ENCODE assay signal across 8 mouse cellular contexts in the genomic region with DNA sequence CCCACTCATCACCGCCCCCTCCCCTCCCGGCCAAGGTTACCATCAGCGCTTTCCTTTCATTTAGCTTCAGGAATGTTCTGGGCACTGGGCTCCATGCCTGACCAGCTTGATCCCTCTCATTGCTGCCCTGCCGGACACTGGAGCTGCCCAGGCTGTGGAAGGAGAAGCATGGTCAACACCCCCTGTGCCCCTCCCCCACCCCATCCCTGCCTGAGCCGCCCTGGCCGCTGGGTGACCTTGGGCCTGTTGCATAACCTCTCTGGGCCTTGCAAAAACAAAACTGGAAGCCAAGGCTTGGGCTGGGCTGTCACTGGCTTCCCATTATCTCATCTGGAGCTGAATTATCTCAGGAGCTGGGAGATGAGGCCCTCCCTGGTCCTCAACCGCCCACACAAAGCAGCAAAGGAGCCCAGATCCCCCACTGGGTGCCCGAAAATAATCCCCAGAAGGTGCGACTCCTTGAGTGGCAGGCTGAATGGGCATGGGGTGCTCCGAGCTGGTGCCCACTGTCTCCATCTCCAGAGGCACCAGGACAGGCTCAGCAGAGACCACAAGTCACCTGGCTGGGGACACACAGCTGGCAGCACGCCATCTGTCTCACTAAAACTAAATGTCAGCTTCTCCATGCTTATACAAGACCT. TPM values are rescaled to one million over a fixed set of nuclear protein-coding genes. Genes with fewer than 3 reads are reported as not detected.
A peak's percentile ranks its signal among the peaks of the same experiment; 100 is the strongest.
DNase-seq lines count a peak whose midpoint lies in the region; ATAC-seq lines count a peak whose summit lies in the region.

No protein-coding gene starts in this region.

- H3K36me3 ChIP-seq in forebrain, embryonic 11.5 days (ENCODE audit: control insufficient read depth, insufficient read depth, low read length): no peaks in the 10 kb centered on the region

- H3K9ac ChIP-seq in forebrain, embryonic 11.5 days (ENCODE audit: low read length): peak overlapping the region; percentile 21

- whole genome bisulfite sequencing in forebrain, embryonic 11.5 days: 35% methylated on average over 11 of the region's 11 CpGs

- intact Hi-C loops in heart, postnatal 25 days (cut with DNase I): no loop called here
- intact Hi-C loops in left cerebral cortex, postnatal 14 days (cut with DNase I): no loop called here

- H3K9me3 ChIP-seq in forebrain, embryonic 11.5 days (ENCODE audit: control insufficient read depth, low read length): no peaks in the 10 kb centered on the region

- H3K4me2 ChIP-seq in forebrain, embryonic 11.5 days (ENCODE audit: low read depth, low read length, severe bottlenecking): no peak overlapping the region; the same call in 1 of the 2 replicates

- peak overlapping the region; percentile 89 for H3K27ac ChIP-seq in forebrain, embryonic 11.5 days (ENCODE audit: low read depth, low read length)

- H3K4me3 ChIP-seq in forebrain, embryonic 11.5 days (ENCODE audit: low read depth, low read length): no peak overlapping the region

- peaks cover 28% of the 10 kb centered on the region for H3K4me1 ChIP-seq in forebrain, embryonic 11.5 days (replicated peaks; ENCODE audit: control insufficient read depth, insufficient read depth, low read length)

- ATAC-seq in forebrain, embryonic 11.5 days (replicated peaks; ENCODE audit: low FRiP score): no peak
- ATAC-seq in megakaryocyte progenitor cell, adult 5-6 weeks (replicated peaks; ENCODE audit: poor library complexity): 0 out of 2 replicates have a peak, but pooled peaks have one; percentile 18

- H3K27me3 ChIP-seq in forebrain, embryonic 11.5 days (ENCODE audit: control insufficient read depth, insufficient read depth, low read length): no peaks in the 10 kb centered on the region

- DNase-seq in 416B (ENCODE audit: low read depth) (peak; percentile 78), NIH3T3 (ENCODE audit: low read depth) (peak; percentile 90)
- DNase-seq in forebrain, embryonic 11.5 days (ENCODE audit: low spot score): peak; percentile 58
- DNase-seq in heart, postnatal 25 days (ENCODE audit: low spot score): peak; percentile 76
- DNase-seq in left cerebral cortex, postnatal 14 days (ENCODE audit: low spot score in 2 of 2): peak; percentile 53 to 68
- peak; percentile 80 for DNase-seq in testis, postnatal 14 days (ENCODE audit: low spot score)
- no peak for DNase-seq in spleen, adult 12 weeks (ENCODE audit: low spot score)

RNA-seq across cellular contexts. Expression of gene Palm, which starts 9.1 kb away (rescaled TPM):
- polyA plus RNA-seq in forebrain, embryonic 11.5 days (2014; fragmentation: Nextera tagmentation; extraction: Ambion mirVana): 140 and 157 TPM in 2 replicates
- total RNA-seq in heart, postnatal 25 days (2021): 10 to 100 TPM; 70.3 to 77.3 TPM
- total RNA-seq in left cerebral cortex, postnatal 14 days (2021): 100 to 1,000 TPM; 398 to 410 TPM
- 65.3 and 71.4 TPM in 2 replicates for total RNA-seq in megakaryocyte progenitor cell, adult 5-6 weeks (2015)
- 43.4 and 53.4 TPM in 2 replicates for total RNA-seq in megakaryocyte progenitor cell, adult 5-6 weeks (2017)

RNA-seq across cellular contexts. Expression of gene Prss57, which starts 11.7 kb away (rescaled TPM):
- polyA plus RNA-seq in forebrain, embryonic 11.5 days (2014; fragmentation: Nextera tagmentation; extraction: Ambion mirVana): not detected in 2 replicates
- not detected for total RNA-seq in heart, postnatal 25 days (2021)
- 1 to 10 TPM in 1 of 2 experiments, under 1 TPM in 1; 0.17 to 1.1 TPM for total RNA-seq in left cerebral cortex, postnatal 14 days (2021)
- total RNA-seq in megakaryocyte progenitor cell, adult 5-6 weeks (2015): 160 and 189 TPM in 2 replicates
- total RNA-seq in megakaryocyte progenitor cell, adult 5-6 weeks (2017): 95.1 and 100.0 TPM in 2 replicates

RNA-seq across cellular contexts. Expression of gene Misp, which starts 18.3 kb away (rescaled TPM):
- polyA plus RNA-seq in forebrain, embryonic 11.5 days (2014; fragmentation: Nextera tagmentation; extraction: Ambion mirVana): 0.39 and 0.99 TPM in 2 replicates
- total RNA-seq in heart, postnatal 25 days (2021): under 1 TPM; 0.59 to 0.70 TPM
- under 1 TPM; 0.59 to 0.72 TPM for total RNA-seq in left cerebral cortex, postnatal 14 days (2021)
- total RNA-seq in megakaryocyte progenitor cell, adult 5-6 weeks (2015): not detected in 2 replicates
- total RNA-seq in megakaryocyte progenitor cell, adult 5-6 weeks (2017): 0.58 TPM in 1 of 2 replicates, not detected in the other

RNA-seq across cellular contexts. Expression of gene Fstl3, which starts 25.4 kb away (rescaled TPM):
- 0.41 and 1.0 TPM in 2 replicates for polyA plus RNA-seq in forebrain, embryonic 11.5 days (2014; fragmentation: Nextera tagmentation; extraction: Ambion mirVana)
- 1 to 10 TPM; 2.9 to 4.2 TPM for total RNA-seq in heart, postnatal 25 days (2021)
- total RNA-seq in left cerebral cortex, postnatal 14 days (2021): 1 to 10 TPM; 1.7 to 2.2 TPM
- 1.6 and 2.7 TPM in 2 replicates for total RNA-seq in megakaryocyte progenitor cell, adult 5-6 weeks (2015)
- total RNA-seq in megakaryocyte progenitor cell, adult 5-6 weeks (2017): 1.3 and 3.6 TPM in 2 replicates

RNA-seq across cellular contexts. Expression of gene Rnf126, which starts 35.7 kb away (rescaled TPM):
- 118 TPM in 2 replicates for polyA plus RNA-seq in forebrain, embryonic 11.5 days (2014; fragmentation: Nextera tagmentation; extraction: Ambion mirVana)
- 10 to 100 TPM; 21.2 to 22.8 TPM for total RNA-seq in heart, postnatal 25 days (2021)
- 10 to 100 TPM; 95.4 to 97.1 TPM for total RNA-seq in left cerebral cortex, postnatal 14 days (2021)
- 55.6 and 63.0 TPM in 2 replicates for total RNA-seq in megakaryocyte progenitor cell, adult 5-6 weeks (2015)
- 18.4 and 20.2 TPM in 2 replicates for total RNA-seq in megakaryocyte progenitor cell, adult 5-6 weeks (2017)

Comparison
In these comparisons a context has a peak if more than half of its experiments do, and no peak if none do; other contexts are left out.
1. RNA of gene Palm, which starts 9.1 kb away (total RNA-seq): 398 to 410 TPM in left cerebral cortex, postnatal 14 days; 70.3 to 77.3 TPM in heart, postnatal 25 days and 43.4 to 71.4 TPM in megakaryocyte progenitor cell, adult 5-6 weeks; every median in the first group is over 4 times any median in the second.
2. RNA of gene Prss57, which starts 11.7 kb away (total RNA-seq): 95.1 to 189 TPM in megakaryocyte progenitor cell, adult 5-6 weeks; 0.17 to 1.1 TPM in left cerebral cortex, postnatal 14 days and not detected in heart, postnatal 25 days; every median in the first group is over 10 times any median in the second.